8 mouse cellular contexts compared by ENCODE assay signal in the genomic region with DNA sequence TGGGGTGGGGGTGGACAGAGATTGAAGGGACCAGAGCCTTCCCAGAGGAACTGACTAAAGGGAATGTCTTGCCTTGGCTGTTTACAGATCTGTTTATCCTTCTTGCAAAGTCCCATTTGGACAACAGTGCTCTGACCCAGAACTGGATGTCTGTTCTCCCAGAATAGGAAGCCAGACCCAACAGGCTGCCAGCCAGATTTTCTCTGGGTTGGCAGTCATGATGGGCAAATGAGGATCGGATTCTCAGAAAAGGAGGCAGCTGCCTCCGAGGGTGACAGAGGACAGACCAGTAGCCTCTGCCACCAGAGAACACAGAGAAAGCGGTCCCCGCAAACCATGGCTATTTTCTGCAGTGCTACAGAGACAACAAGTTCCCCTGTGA. TPM values are rescaled to one million over a fixed set of nuclear protein-coding genes. Genes with fewer than 3 reads are reported as not detected.
A peak's percentile ranks its signal among the peaks of the same experiment; 100 is the strongest.
DNase-seq lines count a peak whose midpoint lies in the region; ATAC-seq and TF ChIP-seq lines count a peak whose summit lies in the region.

No protein-coding gene starts in this region.

- H3K4me1 ChIP-seq in E14TG2a.4 (replicated peaks; ENCODE audit: low read depth, low read length), result peaks cover 91% of the 10 kb centered on the region
- peaks cover 30% of the 10 kb centered on the region for H3K4me1 ChIP-seq in embryonic facial prominence, embryonic 14.5 days (ENCODE audit: control insufficient read depth, insufficient read depth, low read length)
- peaks cover 58% of the 10 kb centered on the region for H3K4me1 ChIP-seq in limb, embryonic 13.5 days
- H3K4me1 ChIP-seq in neural tube, embryonic 14.5 days (ENCODE audit: control insufficient read depth, insufficient read depth, low read length), result 0 out of 2 replicates have a peak, but pooled peaks cover 13% of the 10 kb centered on the region

- no peak for ATAC-seq in embryonic facial prominence, embryonic 14.5 days (ENCODE audit: low read depth)
- ATAC-seq in limb, embryonic 13.5 days (ENCODE audit: low FRiP score, low read depth), result no peak; the same call in 1 of the 2 replicates
- ATAC-seq in neural tube, embryonic 14.5 days (ENCODE audit: low read depth), result peak; percentile 19; the same call in 1 of the 2 replicates

- H3K27me3 ChIP-seq in E14TG2a.4 (ENCODE audit: insufficient read depth, low read length), result no peaks in the 10 kb centered on the region
- no peaks in the 10 kb centered on the region for H3K27me3 ChIP-seq in embryonic facial prominence, embryonic 14.5 days (replicated peaks; ENCODE audit: control insufficient read depth, insufficient read depth, low read length)
- no peaks in the 10 kb centered on the region for H3K27me3 ChIP-seq in limb, embryonic 13.5 days
- no peaks in the 10 kb centered on the region for H3K27me3 ChIP-seq in neural tube, embryonic 14.5 days (ENCODE audit: control insufficient read depth, insufficient read depth, low read length)

- peak; percentile 51 for DNase-seq in adrenal gland, postnatal 25 days
- DNase-seq in adrenal gland, adult 8-10 months, result no peak
- no peak for DNase-seq in embryonic facial prominence, embryonic 14.5 days (ENCODE audit: low spot score)
- peak; percentile 74 to 83 for DNase-seq in heart, postnatal 10 days
- no peak for DNase-seq in spleen, adult 12 weeks (ENCODE audit: low spot score)

- peaks cover 5% of the 10 kb centered on the region; the same call in 1 of the 2 replicates for H3K36me3 ChIP-seq in E14TG2a.4 (ENCODE audit: insufficient read depth, low read length)
- H3K36me3 ChIP-seq in embryonic facial prominence, embryonic 14.5 days (ENCODE audit: control insufficient read depth, insufficient read depth, low read length), result 0 out of 2 replicates have a peak, but pooled peaks cover 8% of the 10 kb centered on the region
- H3K36me3 ChIP-seq in limb, embryonic 13.5 days, result peaks cover 7% of the 10 kb centered on the region
- H3K36me3 ChIP-seq in neural tube, embryonic 14.5 days (ENCODE audit: control insufficient read depth, insufficient read depth, low read length), result no peaks in the 10 kb centered on the region

- H3K27ac ChIP-seq in embryonic facial prominence, embryonic 14.5 days (replicated peaks; ENCODE audit: low read depth, low read length), result peak overlapping the region; percentile 93
- peak overlapping the region; percentile 97 for H3K27ac ChIP-seq in limb, embryonic 13.5 days
- H3K27ac ChIP-seq in neural tube, embryonic 14.5 days (ENCODE audit: low read depth, low read length), result peak overlapping the region; percentile 67

- peak overlapping the region; percentile 81 for H3K9ac ChIP-seq in embryonic facial prominence, embryonic 14.5 days (ENCODE audit: low read depth, low read length)
- peak overlapping the region; percentile 91 for H3K9ac ChIP-seq in limb, embryonic 13.5 days
- H3K9ac ChIP-seq in neural tube, embryonic 14.5 days (replicated peaks; ENCODE audit: low read depth, low read length), result peak overlapping the region; percentile 13

- no peaks in the 10 kb centered on the region for H3K9me3 ChIP-seq in E14TG2a.4 (ENCODE audit: low read length)
- H3K9me3 ChIP-seq in embryonic facial prominence, embryonic 14.5 days (ENCODE audit: control insufficient read depth, low read length), result no peaks in the 10 kb centered on the region
- H3K9me3 ChIP-seq in limb, embryonic 13.5 days, result no peaks in the 10 kb centered on the region
- no peaks in the 10 kb centered on the region for H3K9me3 ChIP-seq in neural tube, embryonic 14.5 days (ENCODE audit: control insufficient read depth, low read length)

- H3K4me3 ChIP-seq in E14TG2a.4 (replicated peaks; ENCODE audit: low read length), result peak overlapping the region; percentile 81
- H3K4me3 ChIP-seq in embryonic facial prominence, embryonic 14.5 days (ENCODE audit: low read depth, low read length), result peak overlapping the region; percentile 56
- peak overlapping the region; percentile 72 for H3K4me3 ChIP-seq in limb, embryonic 13.5 days
- H3K4me3 ChIP-seq in neural tube, embryonic 14.5 days (ENCODE audit: low read depth, low read length), result peak overlapping the region; percentile 36

- H3K4me2 ChIP-seq in embryonic facial prominence, embryonic 14.5 days (ENCODE audit: low read depth, low read length), result peak overlapping the region; percentile 70
- H3K4me2 ChIP-seq in limb, embryonic 13.5 days (replicated peaks), result peak overlapping the region; percentile 88
- peak overlapping the region; percentile 29 for H3K4me2 ChIP-seq in neural tube, embryonic 14.5 days (ENCODE audit: low read depth, low read length)

- intact Hi-C loops in heart, postnatal 10 days (cut with DNase I), result loop anchor here (2.0 kb wide), 2 partner anchors 26 to 28 kb away; no protein-coding TSS in a partner anchor

- TF ChIP-seq CTCF in E14TG2a.4 (conservative IDR thresholded peaks at IDR 0.05; ENCODE audit: low read length), result no peak

- WGBS in embryonic facial prominence, embryonic 14.5 days, result 2% methylated on average over 4 of the region's 4 CpGs
- WGBS in limb, embryonic 13.5 days, result 6% methylated on average over 4 of the region's 4 CpGs
- WGBS in neural tube, embryonic 14.5 days, result 3% methylated on average over 4 of the region's 4 CpGs

RNA-seq across cellular contexts. Expression of a gene that starts 3.7 kb away (rescaled TPM):
- 3,454 and 3,884 TPM in 2 replicates for total RNA-seq in adrenal gland, postnatal 25 days (2021)
- total RNA-seq in adrenal gland, adult 8-10 months (2022), result 1,000 to 10,000 TPM; 1,201 to 2,025 (median 1,729) TPM
- polyA plus RNA-seq in embryonic facial prominence, embryonic 14.5 days (2014; fragmentation: Nextera tagmentation; extraction: Ambion mirVana), result 2,713 and 3,340 TPM in 2 replicates
- total RNA-seq in heart, postnatal 10 days (2021), result 1,000 to 10,000 TPM; 1,750 to 1,767 TPM
- polyA plus RNA-seq in limb, embryonic 13.5 days (2015; fragmentation: Nextera tagmentation; extraction: Ambion mirVana), result 1,317 and 1,385 TPM in 2 replicates
- polyA plus RNA-seq in neural tube, embryonic 14.5 days (2014; fragmentation: Nextera tagmentation; extraction: Ambion mirVana), result 312 and 741 TPM in 2 replicates

RNA-seq across cellular contexts. Expression of a gene that starts 41.8 kb away (rescaled TPM):
- total RNA-seq in adrenal gland, postnatal 25 days (2021), result 310 and 356 TPM in 2 replicates
- total RNA-seq in adrenal gland, adult 8-10 months (2022), result 100 to 1,000 TPM; 171 to 396 (median 303) TPM
- polyA plus RNA-seq in embryonic facial prominence, embryonic 14.5 days (2014; fragmentation: Nextera tagmentation; extraction: Ambion mirVana), result 409 and 416 TPM in 2 replicates
- 100 to 1,000 TPM; 168 to 169 TPM for total RNA-seq in heart, postnatal 10 days (2021)
- 318 and 325 TPM in 2 replicates for polyA plus RNA-seq in limb, embryonic 13.5 days (2015; fragmentation: Nextera tagmentation; extraction: Ambion mirVana)
- 295 and 303 TPM in 2 replicates for polyA plus RNA-seq in neural tube, embryonic 14.5 days (2014; fragmentation: Nextera tagmentation; extraction: Ambion mirVana)

RNA-seq across cellular contexts. Expression of a gene that starts 50.2 kb away (rescaled TPM):
- total RNA-seq in adrenal gland, postnatal 25 days (2021), result 57.6 and 63.6 TPM in 2 replicates
- 10 to 100 TPM; 49.8 to 58.6 (median 57.0) TPM for total RNA-seq in adrenal gland, adult 8-10 months (2022)
- polyA plus RNA-seq in embryonic facial prominence, embryonic 14.5 days (2014; fragmentation: Nextera tagmentation; extraction: Ambion mirVana), result 147 and 171 TPM in 2 replicates
- 10 to 100 TPM; 48.2 to 54.4 TPM for total RNA-seq in heart, postnatal 10 days (2021)
- polyA plus RNA-seq in limb, embryonic 13.5 days (2015; fragmentation: Nextera tagmentation; extraction: Ambion mirVana), result 209 and 211 TPM in 2 replicates
- 96.9 and 111 TPM in 2 replicates for polyA plus RNA-seq in neural tube, embryonic 14.5 days (2014; fragmentation: Nextera tagmentation; extraction: Ambion mirVana)

Comparison
In these comparisons a context has a peak if more than half of its experiments do, and no peak if none do; other contexts are left out.
1. DNase-seq: peak in adrenal gland, postnatal 25 days (single experiment) and heart, postnatal 10 days (2 of 2); none in adrenal gland, adult 8-10 months (single experiment), embryonic facial prominence, embryonic 14.5 days (single experiment) and spleen, adult 12 weeks (single experiment).
2. H3K4me2 ChIP-seq: peak in every context shown above with its lines; median percentile 88 in limb, embryonic 13.5 days; 70 in embryonic facial prominence, embryonic 14.5 days; 29 in neural tube, embryonic 14.5 days.
3. H3K9ac ChIP-seq: peak in every context shown above with its lines; median percentile 91 in limb, embryonic 13.5 days; 81 in embryonic facial prominence, embryonic 14.5 days; 13 in neural tube, embryonic 14.5 days.
4. Peak in every context shown above with its lines, with median percentiles within 50 percentile points of each other: H3K4me3 ChIP-seq and H3K27ac ChIP-seq.